Mouse (Mus musculus): Measurements from ENCODE around the gene Pla2g15.

GRCm38 (mm10) chr8:106176891-106177290 lies 26.7 kb downstream of the Pla2g15 start:
- TF ChIP-seq POLR2A (IDR thresholded peaks at IDR 0.05; ENCODE audit: borderline replicate concordance, insufficient read depth, low read length) (no peak), CTCF (IDR thresholded peaks at IDR 0.05; ENCODE audit: borderline replicate concordance, insufficient read depth, low read depth, low read length) (no peak)

All from cerebellum, adult 2 months (tissue).